Mouse (Mus musculus): ENCODE measurements at regions not wholly inside any gene's neighbourhood (a gene's known extent, or its start where the extent isn't known, plus 50 kb on each side); places are given as distances from the start of the nearest gene placed in this dataset.

- Histone ChIP-seq H3K9ac (replicated peaks; ENCODE audit: low read depth, low read length) (peak overlapping the region; percentile 16; the same call in 1 of the 2 replicates), H3K27me3 (ENCODE audit: control insufficient read depth, insufficient read depth, low read length) (no peaks in the 10 kb centered on the region), H3K4me3 (ENCODE audit: low read depth, low read length) (peak overlapping the region; percentile 44), H3K27ac (ENCODE audit: low read depth, low read length) (no peak overlapping the region), H3K9me3 (ENCODE audit: control insufficient read depth, low read length) (no peaks in the 10 kb centered on the region), H3K4me1 (ENCODE audit: control insufficient read depth, insufficient read depth, low read length) (no peaks in the 10 kb centered on the region), H3K36me3 (ENCODE audit: control insufficient read depth, insufficient read depth, low read length) (no peaks in the 10 kb centered on the region), H3K4me2 (ENCODE audit: low read depth, low read length) (peak overlapping the region; percentile 46)
- WGBS = 24% methylated on average over 16 of the region's 16 CpGs
- peak; percentile 96 for ATAC-seq (ENCODE audit: low read depth)
Measured at GRCm38 (mm10) chr17:22673891-22674622, 73.3 kb downstream of the Vmn2r112 start.
